Mouse (Mus musculus): Measurements from ENCODE around the gene Ctdspl.
A peak's percentile ranks its signal among the peaks of the same experiment; 100 is the strongest.

The Ctdspl gene

GRCm38 (mm10) chr9:118949654-118950053 is 23.4 kb downstream of the Ctdspl start:
- DNase-seq (ENCODE audit: low spot score in 2 of 2): no peak

GRCm38 (mm10) chr9:118950061-118950460 is 23.8 kb downstream of the Ctdspl start:
- no peak for DNase-seq (ENCODE audit: low spot score in 2 of 2)

DNA sequence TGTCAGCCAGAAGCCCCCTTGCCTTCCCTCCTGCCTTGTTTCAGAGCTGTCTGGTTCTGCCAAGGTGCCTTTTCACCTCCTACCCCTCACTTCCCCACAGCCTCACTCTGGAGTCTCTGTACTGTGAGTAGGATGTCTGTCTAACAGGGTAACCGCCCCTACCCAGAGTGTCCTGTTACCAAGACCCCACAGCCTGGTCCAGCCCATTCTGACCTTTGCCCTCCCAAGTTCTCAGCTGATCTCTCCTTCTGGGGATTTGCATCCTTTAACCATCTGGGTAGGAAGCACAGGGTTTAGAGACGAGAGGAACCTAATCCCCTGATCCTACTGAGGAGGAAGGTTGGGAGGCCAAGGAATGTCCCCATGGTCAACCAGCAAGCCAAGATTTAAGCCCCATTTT is 24.5 kb downstream of the Ctdspl start:
- no peak for DNase-seq (ENCODE audit: low spot score in 2 of 2)

GRCm38 (mm10) chr9:118951381-118951780 is 25.1 kb downstream of the Ctdspl start:
- DNase-seq (ENCODE audit: low spot score in 2 of 2): no peak

GRCm38 (mm10) chr9:118952180-118952579 is 25.9 kb downstream of the Ctdspl start:
- DNase-seq (ENCODE audit: low spot score in 2 of 2): no peak

DNA sequence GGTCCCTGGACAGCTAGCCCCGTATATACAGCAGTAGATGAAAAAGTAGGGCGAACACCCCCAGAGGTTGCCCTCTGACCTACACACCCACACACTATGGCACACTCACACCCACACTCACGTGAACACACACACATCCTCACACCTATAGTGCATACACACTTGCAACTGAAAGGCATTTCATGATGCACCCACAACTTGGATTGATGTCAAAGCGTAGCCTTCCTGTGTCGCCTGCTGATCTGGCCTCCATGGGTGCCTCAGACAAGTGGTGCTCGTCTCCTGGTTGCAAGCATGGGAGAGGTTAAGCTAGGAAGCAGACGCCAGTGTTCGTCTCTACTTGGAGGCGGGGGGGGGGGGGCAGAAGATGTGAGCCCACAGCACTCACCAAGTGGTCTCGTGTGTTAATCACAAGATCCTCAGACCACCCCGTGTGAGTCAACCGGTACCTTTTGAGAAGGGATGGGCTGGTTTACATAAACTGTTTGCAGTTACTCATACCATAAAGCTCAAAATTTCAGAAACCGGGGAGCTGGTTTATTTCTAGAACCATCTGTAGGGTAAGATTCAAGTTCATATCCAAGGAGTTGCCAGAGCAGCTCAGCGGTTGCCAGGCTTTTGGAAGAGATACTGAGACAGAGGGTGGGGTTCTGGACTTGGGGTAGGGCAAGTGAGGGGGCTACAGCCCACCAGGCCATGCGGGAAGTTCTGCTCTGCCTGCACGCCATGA is 27.4 kb downstream of the Ctdspl start:
- DNase-seq (ENCODE audit: low spot score in 2 of 2): peak in 1 of 2 experiments; percentile 39

DNA sequence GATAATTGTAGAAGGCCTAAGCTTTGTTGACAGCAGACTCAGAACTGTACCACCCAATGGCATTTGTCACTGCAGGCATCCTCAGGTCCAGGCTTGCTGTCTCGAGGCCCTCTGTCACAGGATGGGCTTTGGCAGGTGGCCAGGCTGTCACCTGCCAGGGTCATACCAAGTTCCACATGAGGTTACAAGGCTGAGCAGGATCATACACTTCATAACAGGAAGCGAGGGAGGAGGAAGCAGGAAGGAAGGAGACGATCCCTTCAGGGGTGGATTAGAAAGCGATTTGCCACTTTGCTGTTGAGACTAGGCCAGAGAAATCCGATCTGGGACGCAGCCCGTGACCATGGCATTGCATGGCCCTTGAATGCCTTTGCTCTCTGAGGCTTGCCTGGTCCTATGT is 32.5 kb downstream of the Ctdspl start:
- no peak for DNase-seq (ENCODE audit: low spot score in 2 of 2)

- DNase-seq (ENCODE audit: low spot score in 2 of 2): no peak
These were observed 34.3 kb downstream of the Ctdspl start for GRCm38 (mm10) chr9:118960415-118961091.

DNA sequence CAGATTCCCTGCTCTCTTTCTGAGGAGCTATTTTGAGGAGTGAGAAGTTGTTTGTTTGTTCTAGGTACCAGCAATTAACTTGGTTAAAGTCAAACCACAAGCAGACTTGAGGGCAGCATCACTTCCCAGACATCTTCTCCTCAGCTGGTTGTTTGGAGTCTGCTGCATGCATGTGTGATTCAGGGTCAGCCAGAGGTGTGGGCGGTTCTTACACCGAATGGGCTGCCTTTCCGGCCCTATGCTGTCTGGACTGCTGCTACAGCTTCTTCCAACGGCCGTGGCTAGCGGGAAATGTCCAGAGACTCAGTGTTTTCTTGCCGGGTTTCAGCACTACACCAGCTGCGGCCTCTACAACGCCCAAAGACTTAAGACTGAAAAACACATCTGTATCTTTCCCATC is 36.9 kb downstream of the Ctdspl start:
- DNase-seq (ENCODE audit: low spot score in 2 of 2): no peak

GRCm38 (mm10) chr9:118964263-118965034 is 38.2 kb downstream of the Ctdspl start:
- no peak for DNase-seq (ENCODE audit: low spot score in 2 of 2)

DNA sequence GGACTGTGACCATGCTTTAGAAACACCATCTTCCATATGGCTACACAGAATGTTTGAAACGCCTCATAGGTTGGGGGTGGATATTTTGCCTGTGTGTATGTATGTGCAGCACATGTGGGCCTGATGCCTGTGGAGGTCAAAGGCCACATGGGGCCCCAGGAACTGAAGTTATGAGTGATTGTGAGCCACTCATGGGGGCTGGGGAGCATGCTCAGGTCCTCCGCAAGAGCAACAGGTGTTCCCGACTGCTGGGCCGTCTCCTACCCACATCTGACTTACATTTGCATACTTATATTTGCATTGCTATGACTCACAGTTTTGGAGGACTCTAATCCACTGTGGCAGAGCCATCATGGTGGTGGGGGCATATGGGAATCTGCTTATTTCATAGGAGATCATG is 43.6 kb downstream of the Ctdspl start:
- DNase-seq (ENCODE audit: low spot score in 2 of 2): no peak

DNA sequence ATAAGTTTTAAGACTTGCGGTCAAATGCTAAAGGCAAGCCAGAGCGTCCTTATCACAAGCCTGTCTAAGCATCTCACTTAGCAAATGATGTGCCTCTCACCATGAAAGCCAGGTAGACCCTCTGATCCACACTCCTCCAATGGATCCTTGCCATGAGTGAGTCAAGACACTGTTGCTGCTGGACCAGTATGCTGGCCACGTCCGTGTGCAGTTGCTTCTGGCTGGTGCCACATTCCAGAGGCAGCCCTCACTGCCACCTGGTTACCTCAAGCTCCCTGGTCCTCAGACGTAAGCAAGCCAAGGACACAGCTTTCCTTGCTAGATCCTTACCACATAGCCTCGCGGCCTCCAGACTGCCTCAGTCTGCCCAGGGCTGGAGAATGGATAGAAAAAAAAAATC is 46.8 kb downstream of the Ctdspl start:
- no peak for DNase-seq (ENCODE audit: low spot score in 2 of 2)

DNA sequence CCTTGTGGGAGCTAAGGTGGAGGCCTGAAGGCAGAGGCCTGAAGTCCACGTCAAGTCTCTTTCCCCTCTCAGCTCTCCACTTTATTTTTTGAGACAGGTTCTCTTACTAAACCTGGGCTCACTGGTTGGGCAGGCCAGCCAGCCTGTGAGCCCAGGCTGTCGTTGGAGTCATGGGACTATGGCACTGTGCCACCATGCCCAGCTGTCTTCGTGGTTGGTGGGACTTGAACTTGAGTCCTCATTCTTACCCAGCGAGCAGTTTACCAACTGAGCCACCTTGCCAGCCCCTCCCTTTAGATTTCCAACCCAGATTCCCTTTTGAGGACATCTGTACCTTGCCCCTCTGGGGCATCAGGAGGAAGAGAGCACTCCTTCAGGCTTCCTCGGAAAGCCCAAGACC is 47.3 kb downstream of the Ctdspl start:
- DNase-seq (ENCODE audit: low spot score in 2 of 2): no peak

DNA sequence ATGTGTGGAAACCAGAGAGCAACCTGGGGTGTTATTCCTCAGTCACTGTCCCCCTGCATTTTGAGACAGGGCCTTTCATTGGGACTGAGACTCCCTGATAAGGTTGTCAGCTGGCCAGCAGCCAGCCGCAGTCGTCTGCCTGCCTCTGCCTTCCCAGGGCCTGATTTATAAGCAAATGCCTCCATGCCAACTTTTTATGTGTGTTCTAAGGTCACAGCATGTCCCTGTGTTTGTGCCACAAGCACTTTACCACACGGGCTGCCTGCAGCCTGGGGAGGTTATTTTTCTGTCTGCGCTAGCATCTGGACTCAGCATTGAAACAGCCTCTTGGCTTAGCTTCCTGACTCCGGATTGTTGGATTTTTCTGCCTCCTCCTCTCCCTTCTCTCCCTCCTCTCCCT is 47.9 kb downstream of the Ctdspl start:
- no peak for DNase-seq (ENCODE audit: low spot score in 2 of 2)

DNA sequence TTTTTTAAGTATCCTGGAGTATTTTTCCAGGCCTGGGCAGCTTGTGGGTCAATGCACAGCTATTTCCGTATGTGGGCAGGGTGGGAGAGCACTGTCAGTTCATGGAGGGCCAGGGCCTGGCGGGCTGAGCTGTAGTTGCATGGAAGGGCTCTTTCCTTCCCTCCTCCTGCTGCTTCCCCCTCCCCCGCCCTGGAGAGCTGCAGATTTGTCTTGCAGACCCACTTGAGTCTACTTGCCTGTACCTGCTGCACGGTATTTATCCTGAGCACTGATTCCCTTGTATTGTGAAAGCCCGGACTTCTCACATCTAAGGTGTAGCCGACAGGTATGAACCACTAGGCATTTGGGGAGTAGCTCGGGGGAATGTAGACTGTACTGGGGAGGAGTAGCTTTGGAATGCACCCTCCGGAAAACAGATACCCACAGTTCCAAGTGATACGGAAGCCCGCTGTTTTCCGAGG is 49.0 kb downstream of the Ctdspl start:
- DNase-seq (ENCODE audit: low spot score in 2 of 2): no peak

GRCm38 (mm10) chr9:118975758-118976157 is 49.5 kb downstream of the Ctdspl start:
- DNase-seq (ENCODE audit: low spot score in 2 of 2): no peak

DNA sequence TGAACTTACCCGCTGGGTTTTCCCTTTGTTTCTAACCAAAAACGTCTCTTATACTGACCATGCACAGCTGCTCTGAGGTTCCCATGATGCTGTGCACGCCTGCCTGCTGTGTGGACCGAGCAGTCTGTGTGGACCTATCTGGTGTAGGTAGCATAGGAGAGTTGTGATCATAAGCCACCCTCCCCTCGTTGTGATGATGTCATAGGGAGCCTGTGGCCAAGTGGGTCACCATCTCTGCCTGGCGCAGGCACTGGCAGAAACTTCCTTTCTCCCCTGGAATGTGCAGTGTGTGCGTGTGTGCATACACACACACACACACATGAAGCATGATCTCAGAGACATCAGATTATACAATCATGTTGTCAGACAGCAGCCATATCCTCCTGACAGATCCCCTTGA is 50.3 kb downstream of the Ctdspl start:
- no peak for DNase-seq (ENCODE audit: low spot score in 2 of 2)

- peak in 1 of 2 experiments; percentile 64 for DNase-seq (ENCODE audit: low spot score in 2 of 2)
These were observed 51.2 kb downstream of the Ctdspl start for GRCm38 (mm10) chr9:118977425-118977824.

GRCm38 (mm10) chr9:118980411-118980823 is 54.2 kb downstream of the Ctdspl start:
- DNase-seq (ENCODE audit: low spot score in 2 of 2): no peak

DNA sequence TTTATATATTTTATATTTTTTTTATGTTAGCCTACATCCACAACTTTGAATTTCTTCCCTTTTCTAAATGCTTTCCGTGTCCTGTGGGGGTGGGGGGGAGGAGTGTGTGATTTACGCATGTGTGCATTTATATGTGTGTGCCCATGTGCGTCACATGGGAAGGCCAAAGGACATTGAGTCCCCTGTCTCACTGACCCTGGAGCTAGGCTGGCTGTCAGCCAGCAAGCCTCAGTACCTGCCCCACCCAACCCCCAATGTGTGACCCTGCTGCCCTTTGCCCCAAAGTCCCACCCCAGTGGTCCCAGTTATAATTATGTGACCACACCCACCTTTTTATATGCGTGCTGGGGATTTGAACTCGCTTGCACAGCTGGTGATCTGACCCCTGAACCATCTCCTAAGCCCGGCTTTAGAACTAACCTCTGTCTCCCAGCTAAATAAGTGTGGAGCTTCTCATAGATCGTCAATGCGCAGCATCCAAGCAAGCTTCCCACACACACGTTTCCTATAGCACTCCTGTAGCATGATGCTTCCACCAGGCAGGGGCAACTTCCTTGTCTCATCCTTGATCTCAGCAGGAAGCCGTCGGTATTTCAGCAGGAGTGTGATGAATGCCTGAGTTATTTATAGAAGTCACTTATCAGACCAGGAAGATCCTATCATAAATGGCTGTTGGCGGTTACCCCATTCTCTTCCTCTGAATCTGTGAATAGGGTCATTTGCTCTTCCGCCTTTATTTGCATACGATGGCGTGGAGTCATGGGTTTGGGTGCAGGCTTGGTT is 58.6 kb downstream of the Ctdspl start:
- DNase-seq (ENCODE audit: low spot score in 2 of 2): no peak

GRCm38 (mm10) chr9:118986286-118986685 is 60.0 kb downstream of the Ctdspl start:
- no peak for DNase-seq (ENCODE audit: low spot score in 2 of 2)
